Mouse (Mus musculus): ENCODE measurements at regions not wholly inside any gene's neighbourhood (a gene's known extent, or its start where the extent isn't known, plus 50 kb on each side); places are given as distances from the start of the nearest gene placed in this dataset.

- H3K27ac ChIP-seq: no peak overlapping the region
- ATAC-seq (ENCODE audit: low FRiP score, low read depth): no peak
- H3K9me3 ChIP-seq: no peaks in the 10 kb centered on the region
- H3K4me2 ChIP-seq (replicated peaks): no peak overlapping the region
- H3K9ac ChIP-seq: no peak overlapping the region
- 79% methylated on average over 6 of the region's 6 CpGs for WGBS
- no peaks in the 10 kb centered on the region for H3K27me3 ChIP-seq (replicated peaks)
- no peaks in the 10 kb centered on the region for H3K36me3 ChIP-seq
- no peak overlapping the region for H3K4me3 ChIP-seq
- H3K4me1 ChIP-seq: peaks cover 11% of the 10 kb centered on the region
These were observed 54.0 kb downstream of the Kcna5 start for GRCm38 (mm10) chr6:126481257-126481656.

- H3K4me2 ChIP-seq (replicated peaks): no peak overlapping the region
- H3K9ac ChIP-seq: no peak overlapping the region
- no peaks in the 10 kb centered on the region for H3K9me3 ChIP-seq
- H3K4me1 ChIP-seq: peaks cover 5% of the 10 kb centered on the region
- no peak for ATAC-seq (ENCODE audit: low FRiP score, low read depth)
- H3K4me3 ChIP-seq: no peak overlapping the region
- H3K27me3 ChIP-seq (replicated peaks): no peaks in the 10 kb centered on the region
- WGBS: 3% methylated on average over 2 of the region's 2 CpGs
- no peaks in the 10 kb centered on the region for H3K36me3 ChIP-seq
- no peak overlapping the region for H3K27ac ChIP-seq
These were observed 57.7 kb downstream of the Kcna5 start for GRCm38 (mm10) chr6:126477506-126477905.

GRCm38 (mm10) chr6:126476758-126477157, 58.5 kb downstream of the Kcna5 start:
- Histone ChIP-seq H3K9ac (no peak overlapping the region), H3K4me1 (peaks cover 5% of the 10 kb centered on the region), H3K36me3 (no peaks in the 10 kb centered on the region), H3K4me3 (no peak overlapping the region), H3K27ac (no peak overlapping the region), H3K4me2 (replicated peaks) (no peak overlapping the region), H3K27me3 (replicated peaks) (no peaks in the 10 kb centered on the region), H3K9me3 (no peaks in the 10 kb centered on the region)
- 62% methylated on average over 1 of the region's 1 CpGs for WGBS
- no peak for ATAC-seq (ENCODE audit: low FRiP score, low read depth)

- Histone ChIP-seq H3K27ac (no peak overlapping the region), H3K4me3 (no peak overlapping the region), H3K27me3 (replicated peaks) (no peaks in the 10 kb centered on the region), H3K36me3 (no peaks in the 10 kb centered on the region), H3K9me3 (no peaks in the 10 kb centered on the region), H3K9ac (no peak overlapping the region), H3K4me2 (replicated peaks) (no peak overlapping the region), H3K4me1 (peaks cover 5% of the 10 kb centered on the region)
- no peak for ATAC-seq (ENCODE audit: low FRiP score, low read depth)
- 90% methylated on average over 8 of the region's 8 CpGs for WGBS
These were observed 59.7 kb downstream of the Kcna5 start for GRCm38 (mm10) chr6:126475555-126475954.

GRCm38 (mm10) chr6:126453751-126454150, 81.5 kb downstream of the Kcna5 start:
- 51% methylated on average over 1 of the region's 1 CpGs for WGBS
- Histone ChIP-seq H3K9me3 (no peaks in the 10 kb centered on the region), H3K27ac (no peak overlapping the region), H3K27me3 (replicated peaks) (no peaks in the 10 kb centered on the region), H3K36me3 (no peaks in the 10 kb centered on the region), H3K4me3 (no peak overlapping the region), H3K9ac (no peak overlapping the region), H3K4me1 (no peaks in the 10 kb centered on the region), H3K4me2 (replicated peaks) (no peak overlapping the region)
- ATAC-seq (ENCODE audit: low FRiP score, low read depth): no peak

- Histone ChIP-seq H3K4me1 (no peaks in the 10 kb centered on the region), H3K27me3 (replicated peaks) (no peaks in the 10 kb centered on the region), H3K9ac (no peak overlapping the region), H3K9me3 (no peaks in the 10 kb centered on the region), H3K4me3 (no peak overlapping the region), H3K27ac (no peak overlapping the region), H3K4me2 (replicated peaks) (no peak overlapping the region), H3K36me3 (no peaks in the 10 kb centered on the region)
- WGBS: 42% methylated on average over 3 of the region's 3 CpGs
- ATAC-seq (ENCODE audit: low FRiP score, low read depth): no peak
These were observed 89.7 kb downstream of the Kcna5 start for GRCm38 (mm10) chr6:126445519-126445918.

- WGBS: 56% methylated on average over 1 of the region's 1 CpGs
- Histone ChIP-seq H3K36me3 (no peaks in the 10 kb centered on the region), H3K4me2 (replicated peaks) (no peak overlapping the region), H3K9me3 (no peaks in the 10 kb centered on the region), H3K27ac (no peak overlapping the region), H3K4me1 (no peaks in the 10 kb centered on the region), H3K9ac (no peak overlapping the region), H3K4me3 (no peak overlapping the region), H3K27me3 (replicated peaks) (no peaks in the 10 kb centered on the region)
- no peak for ATAC-seq (ENCODE audit: low FRiP score, low read depth)
These were observed 95.0 kb downstream of the Kcna5 start for GRCm38 (mm10) chr6:126440254-126440653.

GRCm38 (mm10) chr6:126437976-126438736, 97.1 kb downstream of the Kcna5 start:
- Histone ChIP-seq H3K36me3 (no peaks in the 10 kb centered on the region), H3K27me3 (replicated peaks) (no peaks in the 10 kb centered on the region), H3K4me2 (replicated peaks) (no peak overlapping the region), H3K4me3 (no peak overlapping the region), H3K27ac (no peak overlapping the region), H3K9me3 (no peaks in the 10 kb centered on the region), H3K9ac (no peak overlapping the region), H3K4me1 (no peaks in the 10 kb centered on the region)
- WGBS: 83% methylated on average over 1 of the region's 1 CpGs
- no peak for ATAC-seq (ENCODE audit: low FRiP score, low read depth)

GRCm38 (mm10) chr6:126427208-126427607, 108.0 kb downstream of the Kcna5 start:
- Histone ChIP-seq H3K4me1 (no peaks in the 10 kb centered on the region), H3K9me3 (no peaks in the 10 kb centered on the region), H3K4me2 (replicated peaks) (no peak overlapping the region), H3K27me3 (replicated peaks) (no peaks in the 10 kb centered on the region), H3K27ac (no peak overlapping the region), H3K9ac (no peak overlapping the region), H3K36me3 (no peaks in the 10 kb centered on the region), H3K4me3 (no peak overlapping the region)
- no peak for ATAC-seq (ENCODE audit: low FRiP score, low read depth)

- ATAC-seq (ENCODE audit: low FRiP score, low read depth): no peak
- Histone ChIP-seq H3K4me3 (no peak overlapping the region), H3K4me1 (no peaks in the 10 kb centered on the region), H3K27ac (no peak overlapping the region), H3K9ac (no peak overlapping the region), H3K4me2 (replicated peaks) (no peak overlapping the region), H3K36me3 (no peaks in the 10 kb centered on the region), H3K27me3 (replicated peaks) (no peaks in the 10 kb centered on the region), H3K9me3 (no peaks in the 10 kb centered on the region)
- 51% methylated on average over 3 of the region's 3 CpGs for WGBS
These were observed 129.5 kb downstream of the Kcna5 start for GRCm38 (mm10) chr6:126405736-126406135.

- no peak for ATAC-seq (ENCODE audit: low FRiP score, low read depth)
- WGBS: 88% methylated on average over 12 of the region's 12 CpGs
These were observed 130.7 kb downstream of the Kcna5 start for GRCm38 (mm10) chr6:126404331-126405070.

GRCm38 (mm10) chr6:126399595-126399994, 135.6 kb downstream of the Kcna5 start:
- H3K9ac ChIP-seq: no peak overlapping the region
- no peak for ATAC-seq (ENCODE audit: low FRiP score, low read depth)
- H3K36me3 ChIP-seq: no peaks in the 10 kb centered on the region
- 82% methylated on average over 3 of the region's 3 CpGs for WGBS
- H3K4me1 ChIP-seq: no peaks in the 10 kb centered on the region; the same call in 1 of the 2 replicates
- no peaks in the 10 kb centered on the region for H3K27me3 ChIP-seq (replicated peaks)
- no peak overlapping the region for H3K27ac ChIP-seq
- no peak overlapping the region for H3K4me2 ChIP-seq (replicated peaks)
- H3K4me3 ChIP-seq: no peak overlapping the region
- no peaks in the 10 kb centered on the region for H3K9me3 ChIP-seq

More at GRCm38 (mm10) chr6:126404331-126405070, 130.7 kb downstream of the Kcna5 start:
- no peaks in the 10 kb centered on the region for H3K36me3 ChIP-seq
- no peak overlapping the region for H3K27ac ChIP-seq
- no peaks in the 10 kb centered on the region for H3K9me3 ChIP-seq
- H3K4me3 ChIP-seq: no peak overlapping the region
- H3K4me1 ChIP-seq: no peaks in the 10 kb centered on the region
- H3K27me3 ChIP-seq (replicated peaks): no peaks in the 10 kb centered on the region
- no peak overlapping the region for H3K4me2 ChIP-seq (replicated peaks)
- H3K9ac ChIP-seq: no peak overlapping the region

All from neural tube, embryonic 12.5 days (tissue).